Comparison of ENCODE assay signal across 7 mouse cellular contexts in the genomic region with DNA sequence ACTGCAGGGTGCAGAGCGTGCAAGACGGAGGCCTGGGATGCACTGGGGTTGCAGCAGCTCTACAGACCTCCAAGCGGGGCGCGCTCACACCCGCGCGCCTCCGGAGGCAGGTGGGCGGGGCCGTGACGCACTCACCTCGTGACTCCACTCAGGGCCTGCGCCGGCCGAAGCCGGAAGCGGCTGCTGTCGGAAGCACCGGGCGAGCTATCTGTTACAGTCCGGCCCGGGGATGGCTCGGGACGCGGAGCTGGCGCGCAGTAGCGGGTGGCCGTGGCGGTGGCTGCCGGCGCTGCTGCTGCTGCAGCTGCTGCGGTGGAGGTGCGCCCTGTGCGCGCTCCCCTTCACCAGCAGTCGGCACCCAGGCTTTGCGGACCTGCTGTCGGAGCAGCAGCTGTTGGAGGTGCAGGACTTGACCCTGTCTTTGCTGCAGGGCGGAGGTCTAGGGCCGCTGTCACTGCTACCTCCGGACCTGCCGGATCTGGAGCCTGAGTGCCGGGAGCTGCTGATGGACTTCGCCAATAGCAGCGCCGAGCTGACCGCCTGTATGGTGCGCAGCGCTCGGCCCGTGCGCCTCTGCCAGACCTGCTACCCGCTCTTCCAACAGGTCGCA.
DNase-seq lines count a peak whose midpoint lies in the region; ATAC-seq and TF ChIP-seq lines count a peak whose summit lies in the region.

No protein-coding gene starts in this region.

- H3K9me3 ChIP-seq in embryonic facial prominence, embryonic 11.5 days (replicated peaks; ENCODE audit: control insufficient read depth, low read length): no peaks in the 10 kb centered on the region
- H3K9me3 ChIP-seq in limb, embryonic 12.5 days: no peaks in the 10 kb centered on the region
- no peaks in the 10 kb centered on the region for H3K9me3 ChIP-seq in midbrain, embryonic 15.5 days

- TF ChIP-seq POLR2A in kidney, adult 2 months (IDR thresholded peaks at IDR 0.05; ENCODE audit: low read depth, low read length): peak; percentile 52
- peak; percentile 84 for TF ChIP-seq POLR2A in spleen, adult 2 months (IDR thresholded peaks at IDR 0.05; ENCODE audit: low read depth, low read length)

- H3K4me1 ChIP-seq in embryonic facial prominence, embryonic 11.5 days (ENCODE audit: control insufficient read depth, insufficient read depth, low read length): no peaks in the 10 kb centered on the region
- peaks cover 7% of the 10 kb centered on the region; the same call in 1 of the 2 replicates for H3K4me1 ChIP-seq in kidney, adult 2 months (ENCODE audit: control insufficient read depth, insufficient read depth, low read length)
- peaks cover 8% of the 10 kb centered on the region; the same call in 1 of the 2 replicates for H3K4me1 ChIP-seq in limb, embryonic 12.5 days (replicated peaks)
- H3K4me1 ChIP-seq in midbrain, embryonic 15.5 days: peaks cover 13% of the 10 kb centered on the region
- peaks cover 9% of the 10 kb centered on the region; the same call in 1 of the 2 replicates for H3K4me1 ChIP-seq in spleen, adult 2 months (ENCODE audit: control insufficient read depth, insufficient read depth, insufficient read length)

- H3K4me3 ChIP-seq in embryonic facial prominence, embryonic 11.5 days (ENCODE audit: low read depth, low read length): peak overlapping the region; percentile 93
- peak overlapping the region; percentile 95 for H3K4me3 ChIP-seq in kidney, adult 2 months (ENCODE audit: insufficient read depth, low read depth, low read length)
- peak overlapping the region; percentile 95 for H3K4me3 ChIP-seq in limb, embryonic 12.5 days (replicated peaks)
- H3K4me3 ChIP-seq in midbrain, embryonic 15.5 days: peak overlapping the region; percentile 86
- peak overlapping the region; percentile 90 for H3K4me3 ChIP-seq in spleen, adult 2 months (ENCODE audit: extremely low read depth, insufficient read depth, insufficient read length)

- peak overlapping the region; percentile 87 for H3K4me2 ChIP-seq in embryonic facial prominence, embryonic 11.5 days (ENCODE audit: low read depth, low read length)
- peak overlapping the region; percentile 86 for H3K4me2 ChIP-seq in limb, embryonic 12.5 days
- H3K4me2 ChIP-seq in midbrain, embryonic 15.5 days: peak overlapping the region; percentile 59

- H3K9ac ChIP-seq in embryonic facial prominence, embryonic 11.5 days (replicated peaks; ENCODE audit: low read length): peak overlapping the region; percentile 70
- H3K9ac ChIP-seq in limb, embryonic 12.5 days (replicated peaks): peak overlapping the region; percentile 73
- peak overlapping the region; percentile 87 for H3K9ac ChIP-seq in midbrain, embryonic 15.5 days

- TF ChIP-seq CTCF in kidney, adult 2 months (conservative IDR thresholded peaks at IDR 0.05; ENCODE audit: insufficient read depth, insufficient read length, low read depth, low read length): 0 out of 2 replicates have a peak, but pooled peaks have one; percentile 1
- TF ChIP-seq CTCF in spleen, adult 2 months (IDR thresholded peaks at IDR 0.05; ENCODE audit: extremely low read depth, insufficient read depth, insufficient read length, insufficient replicate concordance): no peak

- under 1% methylated on average over 51 of the region's 56 CpGs for whole genome bisulfite sequencing in embryonic facial prominence, embryonic 11.5 days
- WGBS in kidney, adult 2 months: under 1% methylated on average over 56 of the region's 56 CpGs
- under 1% methylated on average over 56 of the region's 56 CpGs for WGBS in limb, embryonic 12.5 days
- WGBS in midbrain, embryonic 15.5 days: under 1% methylated on average over 56 of the region's 56 CpGs
- WGBS in spleen, adult 2 months: under 1% methylated on average over 56 of the region's 56 CpGs

- H3K27me3 ChIP-seq in embryonic facial prominence, embryonic 11.5 days (ENCODE audit: control insufficient read depth, insufficient read depth, low read length): no peaks in the 10 kb centered on the region; the same call in 1 of the 2 replicates
- no peaks in the 10 kb centered on the region for H3K27me3 ChIP-seq in kidney, adult 2 months (replicated peaks; ENCODE audit: control insufficient read depth, insufficient read depth, low read length)
- peaks cover 19% of the 10 kb centered on the region for H3K27me3 ChIP-seq in limb, embryonic 12.5 days
- no peaks in the 10 kb centered on the region for H3K27me3 ChIP-seq in midbrain, embryonic 15.5 days (replicated peaks)
- H3K27me3 ChIP-seq in spleen, adult 2 months (ENCODE audit: control insufficient read depth, insufficient read depth, low read length): no peaks in the 10 kb centered on the region

- H3K27ac ChIP-seq in embryonic facial prominence, embryonic 11.5 days (replicated peaks; ENCODE audit: low read depth, low read length): no peak overlapping the region
- H3K27ac ChIP-seq in kidney, adult 2 months (ENCODE audit: insufficient read depth, low read depth, low read length): peak overlapping the region; percentile 40; the same call in 1 of the 2 replicates
- H3K27ac ChIP-seq in limb, embryonic 12.5 days: no peak overlapping the region
- H3K27ac ChIP-seq in midbrain, embryonic 15.5 days: peak overlapping the region; percentile 81
- H3K27ac ChIP-seq in spleen, adult 2 months (ENCODE audit: insufficient read depth, low read length): peak overlapping the region; percentile 81

- H3K36me3 ChIP-seq in embryonic facial prominence, embryonic 11.5 days (replicated peaks; ENCODE audit: control insufficient read depth, insufficient read depth, low read depth, low read length): no peaks in the 10 kb centered on the region
- no peaks in the 10 kb centered on the region; the same call in 1 of the 2 replicates for H3K36me3 ChIP-seq in kidney, adult 2 months (ENCODE audit: control insufficient read depth, insufficient read depth, low read length)
- no peaks in the 10 kb centered on the region for H3K36me3 ChIP-seq in limb, embryonic 12.5 days
- peaks cover 2% of the 10 kb centered on the region; the same call in 1 of the 2 replicates for H3K36me3 ChIP-seq in midbrain, embryonic 15.5 days (replicated peaks)
- H3K36me3 ChIP-seq in spleen, adult 2 months (ENCODE audit: control insufficient read depth, insufficient read depth, low read length): peaks cover 2% of the 10 kb centered on the region

- DNase-seq in adrenal gland, postnatal 14 days: peak; percentile 96
- DNase-seq in embryonic facial prominence, embryonic 11.5 days (ENCODE audit: low spot score): peak; percentile 94
- DNase-seq in heart, adult 18-20 months: peak; percentile 93 to 94
- peak; percentile 96 for DNase-seq in kidney, adult 2 months
- peak; percentile 81 to 92 for DNase-seq in spleen, adult 2 months (ENCODE audit: low read depth in 1 of 2, low spot score in 2 of 2)

- ATAC-seq in embryonic facial prominence, embryonic 11.5 days (replicated peaks; ENCODE audit: insufficient number of reproducible peaks, low FRiP score, low TSS enrichment, low read depth): peak; percentile 91
- ATAC-seq in limb, embryonic 12.5 days (ENCODE audit: insufficient number of reproducible peaks, insufficient read depth, low FRiP score, low TSS enrichment, low read depth): peak; percentile 92
- ATAC-seq in midbrain, embryonic 15.5 days (replicated peaks): peak; percentile 99

Comparison
In these comparisons a context has a peak if more than half of its experiments do, and no peak if none do; other contexts are left out.
1. H3K27ac ChIP-seq: peak in kidney, adult 2 months (single experiment), midbrain, embryonic 15.5 days (single experiment) and spleen, adult 2 months (single experiment); none in embryonic facial prominence, embryonic 11.5 days (single experiment) and limb, embryonic 12.5 days (single experiment).
2. Peak in every context shown above with its lines, with median percentiles within 50 percentile points of each other: DNase-seq, ATAC-seq, H3K4me2 ChIP-seq, H3K4me3 ChIP-seq and H3K9ac ChIP-seq.